Mouse (Mus musculus): ENCODE results near the gene Trim62.

GRCm38 (mm10) chr4:128886571-128886970, 3.2 kb downstream of the Trim62 start:
- TF ChIP-seq CTCF (IDR thresholded peaks at IDR 0.05; ENCODE audit: borderline replicate concordance, insufficient read depth, low read length) (no peak), POLR2A (IDR thresholded peaks at IDR 0.05; ENCODE audit: low read depth, low read length) (no peak)
